Mouse (Mus musculus): ENCODE data around the gene Gm17428.

Gm17428 gene

DNA sequence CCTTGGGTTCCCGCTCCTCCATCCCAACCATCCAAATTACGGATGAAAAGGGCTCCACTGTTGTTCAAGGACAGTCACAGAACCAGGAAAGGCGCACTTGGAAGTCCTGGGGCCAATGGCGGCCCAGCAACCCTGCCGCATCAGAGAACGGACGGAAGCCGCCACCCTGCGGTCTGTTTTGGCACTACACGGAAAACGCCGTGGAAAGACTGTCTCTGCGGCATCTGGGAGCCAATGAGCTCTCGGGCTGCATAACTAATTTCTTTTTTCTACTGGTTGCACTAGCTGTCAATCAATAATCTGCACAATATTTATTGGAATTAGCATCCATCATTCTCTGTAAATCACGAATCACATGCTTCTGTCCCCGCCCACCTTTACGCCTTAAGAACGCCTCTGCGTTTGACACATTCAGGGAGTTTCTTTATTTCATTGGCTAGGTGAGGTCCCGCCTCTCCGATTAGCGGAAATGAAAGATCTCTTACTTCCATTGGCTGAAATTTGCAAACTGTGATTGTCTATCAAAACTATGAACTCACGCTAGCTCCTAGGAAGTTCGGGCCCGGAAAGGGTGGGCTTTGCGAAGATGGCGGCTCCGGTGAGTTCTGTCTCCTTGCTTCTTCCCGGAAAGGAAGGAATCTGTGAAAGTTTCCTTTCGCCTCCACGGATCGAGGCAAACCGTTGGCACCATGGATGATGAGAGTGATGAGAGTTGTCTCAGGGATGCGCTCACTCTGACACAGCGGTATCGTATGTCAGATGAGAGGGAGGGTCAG is 38.4 kb downstream of the Gm17428 start, which contains the start of gene Ngdn:
Gene Ngdn, plus strand, starts transcription at position 464 of the 776 bp plus-strand sequence.
- peak; percentile 98 for DNase-seq

DNA sequence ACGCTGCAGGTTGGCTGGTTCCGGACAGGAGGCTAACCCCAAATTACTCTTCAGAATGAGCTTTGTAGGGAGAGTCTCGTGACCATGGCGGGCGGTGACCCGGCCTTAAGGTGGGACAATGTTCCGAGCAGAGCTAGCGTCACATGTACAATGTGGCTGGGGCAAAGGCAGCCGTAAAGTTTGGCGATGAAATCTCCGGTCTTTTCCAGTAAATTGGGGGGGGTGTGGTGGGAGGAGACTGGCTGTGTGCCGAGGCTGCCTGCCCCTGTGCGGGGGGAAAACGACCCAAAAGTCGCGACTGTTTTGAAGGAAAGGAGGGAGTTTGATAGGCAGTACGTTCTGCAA is 39.0 kb downstream of the Gm17428 start:
- no peak for DNase-seq

DNA sequence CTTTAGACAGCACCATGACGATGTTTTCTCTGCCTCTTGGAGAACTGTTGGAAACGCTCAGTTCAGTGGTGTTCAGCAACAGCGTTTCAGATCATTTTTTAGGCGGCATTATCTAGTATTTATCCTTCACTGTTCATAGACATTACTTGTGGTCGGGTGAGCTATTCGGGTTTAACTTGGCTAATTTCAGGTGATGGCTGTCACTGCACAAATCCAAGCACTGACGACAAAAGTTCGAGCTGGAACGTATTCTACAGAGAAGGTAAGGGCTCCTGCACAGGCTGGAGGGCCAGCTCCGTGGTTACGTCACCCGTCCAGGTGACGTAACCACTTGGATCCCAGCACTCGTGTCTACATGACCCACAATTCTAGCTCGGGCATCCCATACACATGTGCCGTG is 40.1 kb downstream of the Gm17428 start:
- DNase-seq: no peak

DNA sequence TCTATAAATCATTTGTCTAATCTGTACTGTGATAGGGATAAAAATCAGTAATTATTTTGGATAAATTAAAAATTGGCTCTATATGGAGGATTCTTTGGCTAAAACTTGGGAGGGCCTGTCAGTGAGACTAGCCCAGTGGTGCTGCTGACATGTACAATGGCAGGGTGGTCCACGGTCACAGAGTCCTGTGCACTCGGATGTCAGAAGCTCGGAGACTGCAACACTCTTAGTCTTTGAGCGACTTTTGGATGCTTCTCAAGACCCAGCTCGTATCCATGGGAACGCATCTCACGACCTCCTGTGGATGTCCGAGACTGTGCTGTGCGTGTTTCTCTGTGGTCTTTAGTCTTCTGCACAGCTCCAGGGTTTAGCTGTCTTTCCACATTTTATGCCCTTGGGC is 43.7 kb downstream of the Gm17428 start:
- no peak for DNase-seq

DNA sequence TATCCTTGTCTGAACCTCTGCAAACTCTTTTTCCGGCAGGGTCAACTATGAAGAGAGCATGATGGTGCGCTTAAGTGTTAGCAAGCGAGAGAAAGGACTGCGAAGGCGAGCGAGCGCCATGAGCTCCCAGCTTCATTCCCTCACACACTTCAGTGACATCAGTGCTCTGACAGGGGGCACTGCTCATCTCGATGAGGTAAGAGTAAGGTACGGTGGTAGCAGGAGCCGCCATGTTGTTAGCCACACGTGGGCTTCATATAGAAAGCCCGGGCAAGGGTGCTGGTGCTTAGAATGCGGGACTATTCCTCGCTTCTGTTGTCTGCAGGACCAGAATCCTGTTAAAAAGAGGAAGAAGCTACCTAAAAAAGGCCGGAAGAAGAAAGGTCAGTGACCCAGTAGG is 46.3 kb downstream of the Gm17428 start:
- no peak for DNase-seq

DNA sequence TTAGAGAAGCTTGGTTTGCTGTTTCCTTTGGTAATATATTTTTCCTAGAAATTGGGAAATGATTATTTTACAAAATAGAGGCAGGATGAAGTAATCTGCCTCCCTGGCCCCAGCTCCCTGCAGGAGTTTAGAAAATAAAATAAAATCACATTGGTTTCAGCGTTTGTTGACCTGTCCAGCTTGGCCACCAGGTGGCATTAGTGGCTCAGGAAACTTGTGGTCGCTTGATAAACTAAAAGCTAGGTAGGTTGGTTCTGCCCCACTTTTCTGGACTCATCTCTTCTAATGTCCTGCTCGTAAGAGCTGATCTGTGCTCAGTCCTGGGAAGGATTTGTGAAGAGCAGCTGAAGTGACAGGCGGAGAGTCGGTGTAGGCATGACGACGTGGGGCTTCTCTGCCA is 47.5 kb downstream of the Gm17428 start:
- peak; percentile 28 to 38 for DNase-seq

DNA sequence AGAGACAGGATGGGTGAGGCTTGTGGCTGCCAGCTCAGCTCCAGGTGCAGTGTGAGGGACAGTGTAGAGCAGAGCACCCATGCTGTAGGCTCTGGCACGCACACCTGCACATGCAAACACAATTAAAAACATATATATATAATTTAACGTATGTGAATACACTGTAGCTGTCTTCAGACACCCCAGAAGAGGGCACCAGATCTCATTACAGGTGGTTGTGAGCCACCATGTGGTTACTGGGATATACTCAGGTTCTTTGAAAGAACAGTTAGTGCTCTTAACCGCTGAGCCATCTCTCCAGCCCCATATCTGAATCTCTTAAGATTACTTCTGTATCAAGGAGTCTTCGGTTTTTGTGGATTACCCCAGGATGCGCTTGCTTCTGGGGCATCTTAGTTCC is 48.8 kb downstream of the Gm17428 start:
- DNase-seq: no peak
